Mouse (Mus musculus) brain, embryonic 14.5 days (tissue): ENCODE results near the gene Gm11060.

Experiments used
- CTCF ChIP-seq: fragments of 200-500 bp; IDR thresholded peaks from 2 replicates; pipeline ENCODE4 v1.5.1; 2012; ENCODE audit warnings: inconsistent platforms, mild to moderate bottlenecking, moderate library complexity, borderline replicate concordance; ENCODE audit not compliant: insufficient read depth, insufficient read length; ENCODE audit errors: extremely low read depth
- POLR2A ChIP-seq: fragments of 200-500 bp; IDR thresholded peaks from 2 replicates; pipeline ENCODE4 v1.6.1; 2012; ENCODE audit warnings: mild to moderate bottlenecking, inconsistent platforms, borderline replicate concordance; ENCODE audit not compliant: poor library complexity, insufficient read depth, insufficient read length, severe bottlenecking; ENCODE audit errors: extremely low read depth

GRCm38 (mm10) chr2:105126691-105127530, 35.1 kb downstream of the Gm11060 start:
- TF ChIP-seq POLR2A, result no peak
- TF ChIP-seq CTCF, result no peak
